Mouse (Mus musculus) retina, embryonic 14.5 days (tissue): Measurements from ENCODE around the gene Gstcd.

Experiments
- DNase-seq: peaks from one replicate; pipeline ENCODE4 v3.0.0-alpha.2; 2015; ENCODE audit warnings: low spot score

Gene Gstcd

DNA sequence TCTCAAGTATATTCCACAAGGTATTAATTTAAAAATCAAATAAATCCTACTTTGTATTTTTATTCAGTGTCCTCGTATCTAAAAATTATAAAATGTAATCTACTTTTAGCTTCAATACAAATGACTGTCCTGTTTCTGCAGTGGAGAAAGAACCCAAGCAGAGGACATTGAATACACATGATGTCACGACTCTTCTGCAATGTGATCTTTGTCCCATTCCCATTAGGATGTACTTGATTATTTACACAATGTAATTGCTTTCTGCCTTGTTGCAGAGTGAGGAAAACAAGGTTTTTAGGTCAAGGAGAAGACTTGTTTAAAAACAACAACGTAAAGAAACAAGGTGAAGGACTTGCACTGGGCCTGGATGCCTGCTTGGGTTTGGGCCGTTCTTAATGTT, 84.6 kb downstream of the Gstcd start:
- DNase-seq: no peak

DNA sequence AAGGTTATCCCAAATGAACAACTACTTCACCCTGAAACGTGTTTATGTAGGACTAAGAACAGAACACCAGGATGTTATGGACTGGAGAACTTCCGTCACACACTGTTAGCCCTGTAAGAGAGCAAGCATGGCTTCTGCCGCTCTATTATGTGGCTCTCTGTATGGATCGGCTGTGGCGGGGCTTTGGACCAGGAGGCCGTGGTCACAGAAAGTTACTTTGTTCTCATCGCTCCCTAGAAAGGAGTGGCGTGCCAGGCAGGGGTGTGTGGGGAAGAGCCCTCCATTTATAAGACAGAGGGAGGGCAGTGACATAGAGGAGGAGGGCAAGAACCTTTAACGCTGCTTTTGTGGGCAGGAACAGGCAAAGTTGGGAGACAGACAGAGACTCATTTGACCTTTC, 95.5 kb downstream of the Gstcd start:
- no peak for DNase-seq

DNA sequence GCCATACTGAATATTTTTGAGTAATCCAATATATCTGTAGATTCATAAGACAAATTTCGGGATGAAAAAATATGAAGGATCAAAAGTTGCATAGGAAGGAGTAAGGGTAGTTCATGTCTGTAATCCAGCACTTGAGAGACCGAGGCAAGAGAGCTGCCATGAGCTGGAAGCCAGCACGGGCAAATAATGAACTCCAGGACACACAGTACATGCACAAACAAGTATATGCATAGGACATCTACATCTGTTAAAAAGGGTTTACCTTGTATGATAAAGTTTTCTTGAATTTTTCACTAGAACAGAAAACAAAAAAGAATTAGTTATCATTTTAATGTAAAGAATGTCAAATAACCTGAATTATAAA, 95.9 kb downstream of the Gstcd start:
- no peak for DNase-seq

DNA sequence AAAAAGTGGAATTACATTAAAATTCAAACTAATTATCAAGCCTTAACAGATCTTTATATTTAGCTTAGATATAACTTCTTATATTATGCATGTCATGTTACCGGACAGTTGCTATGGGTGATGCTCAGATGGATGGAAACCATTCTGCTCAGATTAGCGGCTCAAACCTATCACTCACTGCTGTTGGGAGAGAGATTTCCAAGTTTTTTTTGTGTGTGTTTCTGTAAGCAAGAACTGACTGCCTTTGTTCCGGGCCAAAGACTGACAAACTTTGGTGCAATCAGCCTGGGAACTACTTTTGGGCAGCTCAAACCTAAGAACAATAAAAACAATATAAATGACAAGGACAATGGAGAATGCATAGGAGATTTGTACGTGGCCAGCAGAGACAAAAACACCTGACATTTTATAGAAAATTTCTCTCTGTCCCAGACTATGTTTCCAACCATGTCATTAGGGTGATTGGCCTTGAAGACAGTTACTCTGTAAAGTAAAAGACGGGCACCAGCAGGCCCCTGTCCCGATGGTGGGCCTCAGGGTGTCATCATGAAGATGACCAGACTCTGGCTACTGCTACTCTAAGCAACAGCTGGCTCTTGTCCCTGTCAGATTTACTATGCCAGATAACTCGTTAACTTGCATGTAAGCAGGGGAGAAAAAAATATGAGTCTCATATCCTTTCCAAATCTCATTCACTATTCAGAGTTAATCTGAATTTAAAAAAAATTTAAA, 96.5 kb downstream of the Gstcd start:
- DNase-seq: no peak

GRCm38 (mm10) chr3:132986188-132986587, 105.6 kb downstream of the Gstcd start:
- DNase-seq: no peak

DNA sequence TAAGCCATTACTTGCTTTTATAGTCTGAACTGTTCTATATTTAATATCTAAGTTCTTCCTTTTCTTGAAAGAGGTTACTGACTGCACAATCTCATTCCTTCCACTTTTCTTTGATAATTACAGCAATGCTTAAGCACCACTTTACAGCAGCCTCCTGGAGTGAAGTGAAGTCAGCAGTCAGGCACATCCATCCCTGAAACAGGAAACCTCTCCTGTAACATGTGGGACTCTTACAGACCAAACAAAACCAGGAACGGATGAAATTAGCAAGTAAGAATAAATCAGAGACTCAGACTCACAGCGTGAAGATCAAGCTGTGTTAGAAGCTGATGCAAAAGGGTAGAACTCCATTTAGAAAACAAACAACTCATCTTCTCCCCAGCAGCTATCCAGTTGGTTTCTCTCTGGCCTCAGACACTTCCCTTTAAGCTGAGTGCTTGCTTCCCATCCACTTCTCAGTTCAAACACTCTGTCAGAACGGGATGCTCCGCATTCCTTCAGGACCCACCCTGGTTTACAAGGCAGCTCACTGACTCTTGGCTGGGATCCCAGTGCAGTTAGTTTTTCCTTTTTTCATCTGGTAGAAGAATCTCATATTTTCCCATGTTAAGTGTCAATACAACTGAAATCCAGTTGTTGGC, 107.9 kb downstream of the Gstcd start:
- DNase-seq: no peak

GRCm38 (mm10) chr3:132981968-132982367, 109.9 kb downstream of the Gstcd start:
- DNase-seq: no peak

DNA sequence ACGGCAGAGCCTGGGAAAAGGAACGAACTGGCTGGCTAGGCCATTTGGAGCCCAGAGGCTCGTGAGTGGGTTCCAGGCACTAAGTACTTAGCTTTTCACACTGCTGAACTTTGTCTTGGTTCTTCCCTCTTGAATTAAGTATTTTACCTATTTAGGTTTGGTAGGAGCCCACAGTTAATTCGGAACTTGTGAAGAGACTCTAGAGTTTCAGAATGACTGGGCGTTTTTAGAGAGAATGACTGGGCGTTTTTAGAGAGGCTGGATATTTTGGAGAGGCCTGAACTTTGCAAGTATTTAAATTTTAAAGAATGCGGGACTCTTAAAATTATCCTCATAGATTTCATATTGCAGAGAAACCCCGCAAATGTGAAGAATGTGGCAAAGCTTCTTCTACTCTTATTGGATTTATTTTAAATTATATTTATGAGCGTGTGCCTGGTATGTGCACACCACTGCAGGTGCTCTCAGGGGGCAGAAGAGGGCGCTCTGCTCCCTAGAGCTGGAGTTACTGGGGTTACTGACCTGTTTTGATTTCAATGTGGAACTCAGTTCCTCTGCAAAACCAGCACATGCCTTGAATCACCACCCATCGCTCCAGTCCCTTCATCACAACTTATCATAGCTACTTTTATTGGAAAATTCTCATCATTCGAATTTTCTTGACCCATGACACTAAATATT, 111.9 kb downstream of the Gstcd start:
- no peak for DNase-seq

GRCm38 (mm10) chr3:132966255-132966654, 125.6 kb downstream of the Gstcd start:
- DNase-seq: no peak

DNA sequence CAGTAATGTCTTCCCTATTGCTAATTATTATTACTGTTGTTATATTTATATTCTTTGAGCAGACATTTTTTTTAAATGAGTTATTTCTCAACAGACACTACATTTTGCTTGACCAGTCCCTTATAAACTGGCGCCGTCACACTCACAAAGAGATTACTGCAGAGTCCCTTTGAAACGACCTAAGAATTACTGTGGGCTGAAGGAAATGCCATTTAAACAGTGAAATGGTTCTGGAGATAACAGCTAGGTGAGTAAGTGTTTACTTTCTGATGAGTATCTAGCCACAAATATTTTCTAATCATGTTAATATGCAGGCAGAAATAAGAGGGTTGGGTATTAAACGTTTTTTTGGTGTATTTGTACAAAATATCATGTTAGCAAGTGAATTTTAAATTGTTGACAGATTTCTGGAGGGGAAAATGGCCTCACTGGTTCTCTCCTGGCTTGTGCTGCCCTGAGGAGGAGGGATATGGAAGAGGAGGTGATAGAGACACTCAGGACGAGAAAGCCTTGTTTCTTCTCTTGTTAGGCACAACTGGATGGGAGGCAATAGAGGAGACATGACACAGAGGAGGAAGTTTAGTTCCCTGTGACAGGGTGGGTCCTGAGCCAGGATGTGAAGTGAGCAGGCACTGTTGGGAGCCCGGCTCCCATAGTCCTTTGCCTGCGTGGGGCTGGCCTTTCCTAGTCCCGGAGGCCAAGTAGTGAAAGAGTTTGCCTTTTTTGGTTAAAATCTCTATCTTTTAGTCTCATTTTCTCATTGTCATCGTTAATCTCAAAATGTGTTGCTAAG, 126.9 kb downstream of the Gstcd start:
- no peak for DNase-seq

- DNase-seq: no peak
Observed at GRCm38 (mm10) chr3:132962631-132963361, 129.0 kb downstream of the Gstcd start.

GRCm38 (mm10) chr3:132950529-132950880, 141.3 kb downstream of the Gstcd start:
- no peak for DNase-seq

DNA sequence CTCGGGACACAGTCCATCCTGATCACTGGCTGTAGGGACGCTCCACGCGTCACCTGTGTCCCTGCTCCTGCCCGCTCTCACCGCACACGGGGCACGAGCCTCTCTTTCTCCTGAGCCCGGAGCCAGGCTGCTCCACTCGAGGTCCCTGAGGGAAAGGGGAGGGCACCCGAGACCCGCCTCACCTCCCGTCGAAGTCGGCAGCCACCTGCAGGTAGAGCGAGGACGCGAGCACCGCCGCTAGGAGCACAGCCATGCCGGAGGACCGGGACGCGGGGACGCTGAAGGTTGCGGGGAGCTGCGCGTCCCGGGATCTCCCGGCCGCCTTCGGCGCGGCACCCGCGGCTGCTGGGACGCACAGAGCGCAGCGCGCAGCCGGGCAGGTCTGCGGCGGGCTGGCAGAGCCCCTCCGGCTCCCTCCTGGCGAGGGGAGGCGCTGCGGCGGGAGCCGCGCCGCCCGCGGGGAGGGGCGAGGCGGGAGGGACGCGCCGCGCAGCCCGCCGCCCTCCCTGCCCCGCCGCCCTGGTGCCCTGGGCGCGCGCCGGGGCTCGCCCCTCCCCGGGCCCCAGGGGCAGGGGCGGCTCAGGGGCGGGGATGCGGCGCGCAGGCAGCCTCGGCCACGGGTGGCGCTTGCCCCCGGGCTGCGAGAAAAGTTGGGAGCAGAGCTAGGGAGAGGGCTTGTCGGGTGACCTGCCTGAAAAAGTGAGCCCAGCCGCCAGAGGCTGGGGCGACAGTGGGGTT, 141.9 kb downstream of the Gstcd start, which contains the start of gene Npnt:
Gene Npnt, minus strand, starts transcription at position 501 of the 738 bp plus-strand sequence.
- peak; percentile 71 for DNase-seq

DNA sequence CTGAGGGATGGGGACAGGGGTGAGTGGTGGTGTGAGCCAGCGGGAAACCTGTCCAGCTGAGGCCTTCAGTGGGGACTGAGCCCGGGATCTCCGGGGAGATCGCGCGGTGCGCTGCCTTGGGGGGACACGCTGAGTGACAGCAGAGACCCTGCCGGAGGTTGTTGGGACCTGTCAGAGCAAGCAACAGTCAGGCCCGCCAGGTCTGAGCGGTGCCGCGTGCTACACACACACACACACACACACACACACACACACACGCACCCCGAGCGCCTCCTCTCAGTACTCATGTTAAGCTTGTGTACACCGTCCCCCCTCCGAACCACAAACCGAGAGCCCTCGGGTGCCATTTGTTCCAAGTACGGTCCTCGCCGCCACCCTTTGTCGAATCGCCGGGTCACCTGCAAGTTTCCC, 142.4 kb downstream of the Gstcd start:
- peak; percentile 48 for DNase-seq

DNA sequence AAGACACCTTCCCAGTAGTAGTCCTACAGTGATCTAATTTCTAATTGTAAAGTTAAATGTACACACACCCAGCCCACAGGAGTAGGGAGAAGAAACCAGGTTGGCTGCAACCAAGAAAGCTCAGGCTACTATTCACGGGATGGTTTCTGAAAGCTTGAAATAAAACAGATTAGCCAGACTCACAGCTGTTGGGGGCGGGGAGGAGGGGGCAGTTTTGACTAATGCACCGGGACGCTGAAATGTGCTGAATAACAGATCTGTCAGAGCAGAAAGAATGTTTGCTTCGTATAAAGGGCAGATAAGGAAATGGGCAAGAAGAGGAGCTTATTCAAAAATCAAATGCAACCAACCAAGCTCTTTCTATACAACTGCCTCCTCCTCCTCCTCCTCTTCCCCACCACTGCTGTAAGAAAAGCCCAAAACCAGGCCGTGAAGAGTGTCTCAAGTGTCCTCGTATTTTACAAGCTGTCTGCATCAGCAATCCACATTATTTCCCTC, 143.5 kb downstream of the Gstcd start:
- DNase-seq: no peak

DNA sequence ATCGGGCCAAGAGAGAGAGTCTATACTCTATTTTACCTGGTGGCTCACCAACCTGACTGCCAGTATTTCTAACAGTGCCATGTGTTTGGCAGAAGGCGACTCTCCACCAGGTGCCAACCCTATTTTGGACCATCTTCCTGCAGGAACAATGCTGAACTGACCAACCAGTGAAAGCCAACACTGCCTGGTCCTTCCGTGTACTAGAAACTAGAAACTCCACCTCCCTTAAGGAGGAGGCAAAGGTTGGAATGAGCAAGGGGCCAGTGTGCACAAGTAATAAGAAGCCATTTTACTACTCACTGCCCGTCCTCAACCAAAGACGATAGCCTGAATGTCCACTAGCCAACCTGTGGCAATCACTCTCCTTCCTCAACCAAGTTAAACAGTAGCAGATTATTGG, 145.7 kb downstream of the Gstcd start:
- no peak for DNase-seq

DNA sequence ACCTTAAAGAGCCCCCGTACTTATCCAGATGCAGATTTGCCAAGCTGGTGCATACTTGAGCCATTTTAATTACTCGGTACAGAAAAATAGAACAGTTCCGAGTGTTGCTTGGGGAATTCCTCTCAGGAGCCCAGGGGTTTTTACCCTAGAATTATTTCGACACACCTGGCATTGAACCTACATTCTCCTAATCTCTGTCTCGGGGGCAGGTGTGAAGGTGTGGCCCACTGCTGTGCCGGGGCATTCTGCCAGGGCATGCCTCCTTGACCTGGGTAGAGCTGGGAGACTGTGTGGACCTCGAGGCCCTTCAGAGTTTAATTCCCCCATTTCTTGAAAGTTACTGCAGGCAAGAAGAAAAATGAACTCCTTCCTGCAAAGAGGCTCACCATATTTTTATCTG, 146.2 kb downstream of the Gstcd start:
- no peak for DNase-seq

DNA sequence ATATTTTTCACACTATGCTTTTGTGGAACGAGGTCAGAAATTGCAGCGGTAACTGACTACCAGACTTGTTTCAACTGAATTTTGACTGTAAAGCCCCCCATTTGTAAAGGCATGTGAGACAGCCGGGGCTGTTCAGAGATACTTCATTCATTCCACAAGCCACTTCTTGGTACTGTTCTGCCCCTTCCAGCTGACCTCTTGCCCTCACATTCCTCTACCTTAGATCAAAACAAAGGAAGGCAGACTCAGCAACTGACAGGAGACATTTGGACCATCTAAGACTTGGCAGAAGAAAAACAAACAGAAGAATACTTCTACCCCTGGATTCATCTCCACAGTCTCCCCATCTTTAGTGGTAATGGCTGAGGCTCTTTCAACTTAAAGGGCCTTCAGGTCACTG, 147.2 kb downstream of the Gstcd start:
- DNase-seq: no peak

DNA sequence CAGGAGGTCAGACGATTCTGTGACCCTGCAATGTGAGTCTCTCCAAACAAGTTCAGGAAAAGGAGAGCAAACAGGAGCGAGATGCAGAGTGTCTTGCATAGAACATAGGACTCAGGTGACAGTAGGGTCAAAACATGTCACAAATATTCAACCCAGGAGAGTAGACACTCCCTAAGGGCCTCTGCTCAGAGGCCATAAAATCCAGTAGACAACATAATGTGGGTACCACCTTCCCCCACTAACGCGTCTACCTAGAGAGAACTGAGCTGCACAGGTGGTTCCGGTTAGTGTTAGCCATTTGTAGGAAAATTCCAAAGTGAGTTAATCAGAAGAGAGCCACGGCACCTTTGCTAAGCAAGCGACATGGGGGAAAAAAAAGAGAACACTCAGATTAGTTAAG, 147.6 kb downstream of the Gstcd start:
- DNase-seq: no peak

DNA sequence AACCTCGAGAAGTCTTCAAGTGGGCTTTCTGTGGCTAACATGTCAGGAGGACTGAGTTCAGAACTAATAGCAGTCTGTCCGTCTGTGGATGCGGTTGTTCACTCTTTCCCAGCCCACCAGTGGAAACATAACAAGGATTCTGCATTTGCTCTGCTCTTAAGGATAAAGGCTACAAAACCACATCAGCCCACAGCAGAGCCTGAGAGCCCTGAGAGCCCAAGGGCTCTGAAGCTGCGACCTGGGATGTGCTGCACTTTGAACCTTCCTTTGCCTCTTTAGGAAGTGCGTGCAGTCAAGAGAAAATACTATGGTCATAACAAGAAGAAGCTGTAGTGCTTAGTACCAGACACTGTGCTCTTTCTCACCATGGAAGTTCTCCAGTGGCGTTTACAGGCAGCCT, 149.1 kb downstream of the Gstcd start:
- DNase-seq: no peak
